Mouse (Mus musculus): Measurements from ENCODE around the gene Osmr. TPM values are rescaled to one million over a fixed set of nuclear protein-coding genes. Genes with fewer than 3 reads are reported as not detected.
"Not testable (repeated sequence)": the region's sequence is repeated elsewhere in the genome, so short reads cannot be mapped to it uniquely, and the experiment has no call there.

The Osmr gene
- polyA plus RNA-seq, 1 experiment from 2014 or later: 6.0 TPM

GRCm38 (mm10) chr15:6862125-6862524 is 12.6 kb downstream of the Osmr start:
- no peak for DNase-seq (ENCODE audit: low spot score)

GRCm38 (mm10) chr15:6861617-6862016 is 13.2 kb downstream of the Osmr start:
- no peak for DNase-seq (ENCODE audit: low spot score)

GRCm38 (mm10) chr15:6859781-6860180 is 15.0 kb downstream of the Osmr start:
- no peak for DNase-seq (ENCODE audit: low spot score)

- no peak for DNase-seq (ENCODE audit: low spot score)
Observed at GRCm38 (mm10) chr15:6858871-6859270, 15.9 kb downstream of the Osmr start.

GRCm38 (mm10) chr15:6857270-6857905 is 17.4 kb downstream of the Osmr start:
- DNase-seq (ENCODE audit: low spot score): no peak

GRCm38 (mm10) chr15:6849851-6850250 is 24.9 kb downstream of the Osmr start:
- no peak for DNase-seq (ENCODE audit: low spot score)

- no peak for DNase-seq (ENCODE audit: low spot score)
Observed at GRCm38 (mm10) chr15:6840199-6840598, 34.6 kb downstream of the Osmr start.

GRCm38 (mm10) chr15:6815807-6816206 is 59.0 kb downstream of the Osmr start:
- no peak for DNase-seq (ENCODE audit: low spot score)

GRCm38 (mm10) chr15:6801212-6801611 is 73.6 kb downstream of the Osmr start:
- DNase-seq (ENCODE audit: low spot score): not testable (repeated sequence)

- DNase-seq (ENCODE audit: low spot score): no peak
Observed at GRCm38 (mm10) chr15:6792846-6793245, 81.9 kb downstream of the Osmr start.

- no peak for DNase-seq (ENCODE audit: low spot score)
Observed at GRCm38 (mm10) chr15:6791648-6792047, 83.1 kb downstream of the Osmr start.

GRCm38 (mm10) chr15:6790011-6790410 is 84.8 kb downstream of the Osmr start:
- no peak for DNase-seq (ENCODE audit: low spot score)

- DNase-seq (ENCODE audit: low spot score): no peak
Observed at GRCm38 (mm10) chr15:6787236-6787635, 87.5 kb downstream of the Osmr start.

GRCm38 (mm10) chr15:6786212-6786611 is 88.6 kb downstream of the Osmr start:
- DNase-seq (ENCODE audit: low spot score): no peak

- DNase-seq (ENCODE audit: low spot score): no peak
Observed at GRCm38 (mm10) chr15:6772265-6772664, 102.5 kb downstream of the Osmr start.

Other genes starting within 250 kb of the Osmr start
- gene Rictor, start 166.6 kb downstream of the Osmr start, polyA plus RNA-seq (2015; fragmentation: Nextera tagmentation; extraction: Ambion mirVana): 60.2 and 75.7 TPM in 2 replicates
- 23.0 and 29.9 TPM in 2 replicates for gene Lifr, start 215.6 kb upstream of the Osmr start, polyA plus RNA-seq (2015; fragmentation: Nextera tagmentation; extraction: Ambion mirVana)